Mouse (Mus musculus): ENCODE measurements at regions not wholly inside any gene's neighbourhood (a gene's known extent, or its start where the extent isn't known, plus 50 kb on each side); places are given as distances from the start of the nearest gene placed in this dataset.

DNA sequence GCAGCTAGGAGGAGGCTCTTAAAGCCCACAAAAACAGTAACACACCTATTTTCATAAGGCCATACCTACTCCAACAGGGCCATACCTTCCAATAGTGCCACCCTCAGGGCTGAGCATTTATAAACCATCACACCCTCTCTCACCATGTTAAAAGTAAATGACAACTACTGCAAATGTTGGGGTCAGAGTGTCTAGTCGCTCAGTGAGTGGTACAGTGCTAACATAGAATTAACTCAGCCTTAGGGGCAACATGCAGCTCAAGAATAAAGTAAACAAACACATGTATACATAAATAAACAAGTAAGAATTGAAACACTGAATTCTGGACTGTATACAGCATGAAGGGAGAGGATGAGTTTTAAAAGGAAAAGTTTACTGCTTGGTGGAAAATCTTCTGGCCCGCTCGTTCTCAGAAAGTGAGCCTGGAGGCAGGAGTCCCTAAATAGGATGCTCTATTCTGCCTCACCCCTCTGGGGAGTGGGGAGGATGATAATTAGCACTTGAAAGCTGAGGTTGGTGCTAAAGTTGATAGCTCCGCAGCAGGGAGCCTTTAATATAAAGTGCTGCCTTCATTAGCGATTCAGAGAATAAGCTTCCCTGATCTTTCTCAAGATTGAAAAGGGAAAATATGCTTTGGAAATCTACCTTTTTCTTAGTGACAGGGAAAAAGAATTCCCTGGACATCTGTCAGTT, 1508.4 kb upstream of the Got2 start:
- TF ChIP-seq CTCF (IDR thresholded peaks at IDR 0.05) = no peak
- CTCF ChIA-PET = no interaction called here
- H3K27me3 ChIP-seq = no peaks in the 10 kb centered on the region
- POLR2A ChIA-PET = interaction anchor here (0.7 kb wide), 1 partner anchor 40 kb away, joined by 5 read pairs; no protein-coding TSS in a partner anchor
- in situ Hi-C loops (cut with MboI; ENCODE audit: low pct_unique_long_range_greater_than_20kb) = no loop called here
- no peak for DNase-seq (ENCODE audit: low read depth, low spot score)
- ATAC-seq = no peak

DNA sequence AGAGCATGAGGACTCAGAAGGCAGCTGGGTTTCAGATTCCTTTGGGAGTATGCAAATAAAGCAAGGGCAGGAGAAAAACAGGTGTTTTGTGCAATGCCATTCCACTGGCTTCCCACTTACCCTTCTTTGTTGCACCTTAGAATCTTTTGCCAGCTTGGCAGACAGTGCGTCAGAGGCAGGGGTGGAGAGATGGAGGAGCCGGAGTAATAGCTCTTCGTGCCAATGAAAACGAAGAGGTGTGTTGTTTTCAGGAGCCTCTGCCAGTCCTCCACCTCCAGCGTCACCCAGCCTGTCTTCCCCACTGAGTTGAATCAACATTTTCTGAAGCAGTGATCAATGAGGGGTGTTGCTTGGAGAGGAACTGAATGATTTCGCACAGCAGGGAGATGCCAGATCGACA, 1501.3 kb upstream of the Got2 start:
- no peak for TF ChIP-seq CTCF (IDR thresholded peaks at IDR 0.05)

DNA sequence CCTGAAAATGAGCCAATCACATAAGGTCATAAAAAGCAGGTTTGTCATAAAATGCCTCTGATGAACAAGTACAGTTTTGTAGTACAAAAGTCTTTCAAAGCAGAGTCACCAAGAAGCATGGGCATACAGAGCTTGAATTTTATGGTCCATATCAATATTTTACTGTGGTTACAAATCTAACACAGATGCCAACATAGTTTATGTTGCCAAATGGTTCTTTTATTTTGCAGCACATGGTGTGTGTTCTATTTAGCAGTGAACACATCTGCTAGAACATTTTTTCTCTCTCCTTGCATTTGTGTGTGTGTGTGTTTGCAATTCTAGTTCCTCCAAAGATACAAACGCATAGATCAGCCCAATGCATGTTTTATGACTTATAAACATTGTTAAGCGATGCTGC, 1500.8 kb upstream of the Got2 start:
- ChIA-PET CTCF (no interaction called here), POLR2A (no interaction called here)
- no peak for TF ChIP-seq CTCF (IDR thresholded peaks at IDR 0.05)
- no peak for ATAC-seq
- DNase-seq (ENCODE audit: low read depth, low spot score) = no peak
- H3K27me3 ChIP-seq = no peaks in the 10 kb centered on the region
- in situ Hi-C loops (cut with MboI; ENCODE audit: low pct_unique_long_range_greater_than_20kb) = no loop called here

More for the DNA sequence above, 1501.3 kb upstream of the Got2 start:
- in situ Hi-C loops (cut with MboI; ENCODE audit: low pct_unique_long_range_greater_than_20kb) = no loop called here
- POLR2A ChIA-PET = no interaction called here
- ATAC-seq (no peak), DNase-seq (ENCODE audit: low read depth, low spot score) (no peak)
- CTCF ChIA-PET = no interaction called here
- no peaks in the 10 kb centered on the region for H3K27me3 ChIP-seq

DNA sequence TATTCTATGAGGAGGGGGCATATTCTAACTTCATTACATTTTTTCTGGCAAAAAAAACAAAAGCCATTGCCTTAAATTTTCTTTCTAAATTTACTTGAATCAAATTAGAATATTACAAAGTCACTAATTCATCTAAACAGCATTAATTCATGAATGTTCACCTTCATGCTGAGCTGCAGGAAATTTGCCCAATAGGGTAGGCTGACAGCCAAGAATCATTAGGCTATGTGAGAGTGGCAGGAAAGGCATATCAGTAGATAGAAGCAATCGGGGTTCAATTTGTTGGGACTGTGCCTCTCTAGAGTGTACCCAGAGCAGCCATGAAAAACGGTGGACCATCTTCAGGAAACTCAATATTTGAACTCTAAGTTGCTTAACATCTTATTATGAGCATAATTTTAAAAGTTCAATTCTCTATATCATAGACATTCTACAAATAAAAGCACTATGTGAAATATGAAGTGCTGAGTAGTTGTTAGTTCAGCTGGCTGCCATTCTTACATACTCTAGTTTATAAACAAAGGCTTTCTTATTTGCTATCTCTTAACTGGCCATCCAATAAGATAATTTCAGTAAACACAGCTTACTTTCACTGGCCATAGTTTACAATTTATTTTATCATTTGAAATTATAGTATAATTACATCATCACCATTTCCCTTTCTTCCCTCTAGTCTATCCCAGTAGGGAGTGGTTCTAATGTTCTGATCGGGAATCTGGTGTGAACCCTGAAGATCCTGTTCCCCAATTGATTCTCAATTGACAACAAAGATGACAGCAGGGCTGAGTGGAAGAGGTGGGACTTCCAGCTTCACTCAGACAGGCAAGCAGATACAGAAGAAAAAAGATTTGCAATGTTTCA, 1486.8 kb upstream of the Got2 start:
- no peak for TF ChIP-seq CTCF (IDR thresholded peaks at IDR 0.05)
- DNase-seq (ENCODE audit: low read depth, low spot score) = no peak
- POLR2A ChIA-PET = no interaction called here
- ATAC-seq = no peak
- CTCF ChIA-PET = no interaction called here
- H3K27me3 ChIP-seq = no peaks in the 10 kb centered on the region
- in situ Hi-C loops (cut with MboI; ENCODE audit: low pct_unique_long_range_greater_than_20kb) = no loop called here

DNA sequence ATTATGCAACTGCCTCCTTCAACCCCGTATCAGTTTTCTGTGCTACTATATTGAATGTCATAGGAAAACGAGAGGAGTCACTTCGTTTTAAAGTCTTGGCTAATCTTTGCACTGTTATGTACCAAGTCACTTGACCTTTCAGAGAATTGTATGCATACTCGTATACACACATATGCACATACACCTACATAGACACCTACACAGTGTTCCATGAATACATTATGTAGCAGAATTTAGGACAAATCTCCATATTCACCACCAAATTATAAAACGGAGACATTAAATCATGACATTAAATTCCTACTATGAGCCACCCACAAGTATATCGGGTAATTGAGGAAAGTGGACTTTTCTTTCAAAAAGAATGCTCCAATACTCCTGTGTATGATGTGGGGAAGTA, 1458.3 kb upstream of the Got2 start:
- CTCF ChIA-PET = no interaction called here
- POLR2A ChIA-PET = no interaction called here
- TF ChIP-seq CTCF (IDR thresholded peaks at IDR 0.05) = no peak
- DNase-seq (ENCODE audit: low read depth, low spot score) (no peak), ATAC-seq (no peak)
- no peaks in the 10 kb centered on the region for H3K27me3 ChIP-seq
- in situ Hi-C loops (cut with MboI; ENCODE audit: low pct_unique_long_range_greater_than_20kb) = no loop called here

DNA sequence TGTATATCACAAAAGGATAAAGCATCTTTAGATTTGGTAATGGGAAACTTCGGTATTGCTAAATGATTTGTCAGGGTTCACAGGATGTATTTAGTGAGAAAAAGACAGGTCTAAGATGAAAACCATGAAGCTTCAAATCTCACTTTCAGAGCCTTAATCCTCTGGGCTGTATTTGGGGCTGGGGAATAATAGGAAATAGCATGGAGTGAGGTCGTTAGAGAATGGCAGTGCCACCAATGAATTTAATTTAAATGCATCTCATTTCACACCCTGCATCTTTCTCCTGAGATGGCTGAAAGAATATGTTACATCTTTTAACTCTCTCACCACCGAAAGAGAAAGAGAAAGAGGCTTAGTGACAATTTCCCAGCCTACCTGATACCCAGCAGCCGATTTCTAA, 1427.2 kb upstream of the Got2 start:
- POLR2A ChIA-PET = no interaction called here
- TF ChIP-seq CTCF (IDR thresholded peaks at IDR 0.05) = no peak
- no peak for ATAC-seq
- in situ Hi-C loops (cut with MboI; ENCODE audit: low pct_unique_long_range_greater_than_20kb) = no loop called here
- CTCF ChIA-PET = no interaction called here
- DNase-seq (ENCODE audit: low read depth, low spot score) = no peak
- H3K27me3 ChIP-seq = no peaks in the 10 kb centered on the region

DNA sequence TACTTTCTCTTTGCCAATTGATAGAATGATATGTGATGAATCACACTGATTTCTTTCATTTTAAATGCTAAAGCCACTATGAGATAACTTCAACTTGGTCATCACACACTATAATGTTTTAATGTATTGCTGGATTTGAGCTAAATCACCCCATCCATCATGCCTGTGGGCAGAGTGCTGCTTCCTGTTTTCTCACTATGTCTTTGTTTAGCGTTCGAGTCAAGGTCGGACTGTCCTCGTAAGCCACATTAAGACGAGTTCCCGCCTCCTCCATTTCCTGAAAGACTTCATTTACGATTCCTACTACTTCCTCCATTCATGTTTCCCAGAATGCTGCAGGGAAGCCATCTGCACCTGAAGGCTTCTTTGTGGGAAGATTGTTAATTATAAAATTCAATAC, 1420.0 kb upstream of the Got2 start:
- CTCF ChIA-PET = no interaction called here
- POLR2A ChIA-PET = no interaction called here
- no peaks in the 10 kb centered on the region for H3K27me3 ChIP-seq
- DNase-seq (ENCODE audit: low read depth, low spot score) = no peak
- no peak for TF ChIP-seq CTCF (IDR thresholded peaks at IDR 0.05)
- no peak for ATAC-seq
- in situ Hi-C loops (cut with MboI; ENCODE audit: low pct_unique_long_range_greater_than_20kb) = no loop called here

DNA sequence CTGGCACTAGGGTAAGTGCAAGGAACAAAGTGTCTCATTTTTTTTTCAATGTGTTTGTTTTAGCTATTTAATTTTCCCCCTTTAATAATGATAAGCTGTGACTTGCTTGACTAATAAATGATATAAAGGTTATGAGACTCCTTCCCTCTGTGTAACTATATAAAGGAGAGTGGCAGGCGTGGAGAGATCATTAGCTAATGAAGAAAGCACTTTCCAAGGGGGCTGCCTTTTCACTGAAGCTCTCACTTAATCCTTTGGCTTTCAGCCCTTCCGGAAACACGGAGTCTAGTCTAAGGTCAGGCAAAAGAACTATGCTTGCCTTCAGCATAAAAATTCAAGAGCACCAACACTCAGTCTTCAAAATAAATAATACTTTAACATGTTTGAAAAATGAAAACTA, 1382.2 kb upstream of the Got2 start:
- ATAC-seq = no peak
- no peak for DNase-seq (ENCODE audit: low read depth, low spot score)
- POLR2A ChIA-PET = no interaction called here
- no peak for TF ChIP-seq CTCF (IDR thresholded peaks at IDR 0.05)
- no peaks in the 10 kb centered on the region for H3K27me3 ChIP-seq
- in situ Hi-C loops (cut with MboI; ENCODE audit: low pct_unique_long_range_greater_than_20kb) = no loop called here
- CTCF ChIA-PET = interaction anchor here (0.8 kb wide), 1 partner anchor 18 kb away, joined by 3 read pairs; no protein-coding TSS in a partner anchor

DNA sequence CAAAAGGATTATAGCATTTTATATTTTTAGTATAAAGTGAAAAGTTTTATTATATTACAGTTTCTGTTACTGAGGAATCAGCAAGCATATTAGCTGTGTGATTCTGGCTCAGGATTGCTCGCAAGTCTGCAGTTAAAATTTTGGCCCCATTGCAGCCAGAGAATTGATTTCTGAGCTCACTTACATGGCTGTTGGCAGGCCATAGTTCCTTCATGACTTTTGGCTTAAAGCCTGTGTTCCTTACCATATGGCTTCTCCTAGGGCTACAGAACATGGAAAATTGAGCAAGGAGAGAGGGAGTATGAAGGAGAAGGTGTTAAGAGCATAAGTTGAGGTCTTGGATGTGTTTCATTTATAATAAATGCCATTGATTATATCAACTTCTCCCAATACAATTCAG, 1372.6 kb upstream of the Got2 start:
- no peak for TF ChIP-seq CTCF (IDR thresholded peaks at IDR 0.05)
- ATAC-seq = no peak

DNA sequence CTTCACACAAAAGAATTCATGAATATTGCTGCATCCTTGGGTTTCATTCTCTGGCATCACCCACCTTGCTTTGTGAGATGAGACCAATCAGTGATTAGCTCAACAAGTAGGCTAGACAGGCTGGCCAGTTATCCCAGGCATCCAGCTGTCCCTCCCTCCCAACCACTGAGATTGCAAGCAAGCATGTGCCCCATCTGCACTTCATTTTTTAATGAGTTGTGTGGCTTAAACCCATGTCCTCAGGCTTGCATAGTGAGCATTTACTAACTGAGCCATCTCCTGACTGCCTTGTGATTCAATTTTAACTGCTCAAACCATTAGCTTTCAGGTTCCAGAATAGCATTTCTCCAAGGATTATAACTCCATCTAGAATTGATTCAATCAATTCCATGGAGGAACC, 1365.8 kb upstream of the Got2 start:
- DNase-seq (ENCODE audit: low read depth, low spot score) (no peak), ATAC-seq (no peak)
- no peak for TF ChIP-seq CTCF (IDR thresholded peaks at IDR 0.05)
- in situ Hi-C loops (cut with MboI; ENCODE audit: low pct_unique_long_range_greater_than_20kb) = no loop called here
- ChIA-PET CTCF (no interaction called here), POLR2A (no interaction called here)
- H3K27me3 ChIP-seq = no peaks in the 10 kb centered on the region

More for the DNA sequence above, 1372.6 kb upstream of the Got2 start:
- CTCF ChIA-PET = no interaction called here
- in situ Hi-C loops (cut with MboI; ENCODE audit: low pct_unique_long_range_greater_than_20kb) = no loop called here
- no peak for DNase-seq (ENCODE audit: low read depth, low spot score)
- POLR2A ChIA-PET = no interaction called here
- H3K27me3 ChIP-seq = no peaks in the 10 kb centered on the region

DNA sequence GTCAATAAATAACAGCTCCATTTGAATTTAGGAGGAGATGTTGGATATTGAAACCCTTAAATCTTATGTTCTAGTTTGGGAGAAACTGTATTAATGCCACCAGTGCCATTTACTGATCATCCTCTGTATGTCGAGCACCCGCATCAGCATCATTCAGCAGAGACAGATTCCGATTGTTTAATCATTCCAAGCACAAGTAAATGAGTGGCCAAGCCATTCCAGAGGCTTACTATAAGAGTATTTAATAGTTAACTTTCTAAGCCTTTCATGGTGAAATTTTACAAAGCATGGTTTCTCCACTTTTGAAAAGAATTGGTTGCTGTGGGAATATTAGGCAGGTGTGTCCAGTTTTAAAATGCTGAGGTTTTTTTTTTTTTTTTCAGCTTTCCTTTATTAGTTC, 1363.9 kb upstream of the Got2 start:
- TF ChIP-seq CTCF (IDR thresholded peaks at IDR 0.05) = no peak
- in situ Hi-C loops (cut with MboI; ENCODE audit: low pct_unique_long_range_greater_than_20kb) = no loop called here
- CTCF ChIA-PET = interaction anchor here (1.0 kb wide), 1 partner anchor 18 kb away, joined by 3 read pairs; no protein-coding TSS in a partner anchor
- POLR2A ChIA-PET = no interaction called here
- H3K27me3 ChIP-seq = no peaks in the 10 kb centered on the region
- ATAC-seq (no peak), DNase-seq (ENCODE audit: low read depth, low spot score) (no peak)
